Mouse (Mus musculus) CH12.LX (cell line): Measurements from ENCODE around the gene Selenof.

Experiments
- CHD2 ChIP-seq: IDR thresholded peaks from 2 replicates; pipeline ENCODE4 v1.6.1; 2011; ENCODE audit warnings: low read length, improper control_type of control experiment
- CTCF ChIP-seq, 2 experiments: IDR thresholded peaks in 1 of 2; conservative IDR thresholded peaks in 1 of 2; 2 replicates each; pipeline ENCODE4 v1.5.1; 2011 to 2012; ENCODE audit warnings: low read depth in 2 of 2, low read length in 2 of 2, improper control_type of control experiment in 1 of 2, inconsistent platforms in 1 of 2, mild to moderate bottlenecking in 1 of 2, moderate library complexity in 1 of 2
- E2F4 ChIP-seq: IDR thresholded peaks from 2 replicates; pipeline ENCODE4 v1.6.1; 2011; ENCODE audit warnings: low read depth, low read length, improper control_type of control experiment; ENCODE audit not compliant: insufficient replicate concordance
- EP300 ChIP-seq: IDR thresholded peaks from 2 replicates; pipeline ENCODE4 v1.6.1; 2011; ENCODE audit warnings: low read length, improper control_type of control experiment
- IRF4 ChIP-seq: IDR thresholded peaks from 2 replicates; pipeline ENCODE4 v1.6.1; 2014; ENCODE audit warnings: low read depth, mild to moderate bottlenecking, inconsistent platforms, low read length, improper control_type of control experiment
- MAFK ChIP-seq: IDR thresholded peaks from 2 replicates; pipeline ENCODE4 v1.6.1; 2011; ENCODE audit warnings: low read length, improper control_type of control experiment; ENCODE audit not compliant: insufficient replicate concordance
- MAX ChIP-seq: IDR thresholded peaks from 2 replicates; pipeline ENCODE4 v1.6.1; 2011; ENCODE audit warnings: low read length, improper control_type of control experiment
- NELFE ChIP-seq: IDR thresholded peaks from 2 replicates; pipeline ENCODE4 v1.6.1; 2011; ENCODE audit warnings: low read depth, low read length, improper control_type of control experiment
- NRF1 ChIP-seq: IDR thresholded peaks from 2 replicates; pipeline ENCODE4 v1.6.1; 2014; ENCODE audit warnings: low read depth, mild to moderate bottlenecking, inconsistent platforms, low read length, improper control_type of control experiment, moderate library complexity
- POLR2AphosphoS2 ChIP-seq: IDR thresholded peaks from 2 replicates; pipeline ENCODE4 v1.6.1; 2011; ENCODE audit warnings: low read depth, low read length, improper control_type of control experiment
- RAD21 ChIP-seq: IDR thresholded peaks from 2 replicates; pipeline ENCODE4 v1.6.1; 2011; ENCODE audit warnings: low read depth, mild to moderate bottlenecking, low read length, improper control_type of control experiment, moderate library complexity
- SMC3 ChIP-seq: IDR thresholded peaks from 2 replicates; pipeline ENCODE4 v1.6.1; 2011; ENCODE audit warnings: low read depth, low read length, improper control_type of control experiment
- ZNF384 ChIP-seq: IDR thresholded peaks from 2 replicates; pipeline ENCODE4 v1.6.1; 2012; ENCODE audit warnings: low read depth, low read length, improper control_type of control experiment, inconsistent platforms

- no peak for TF ChIP-seq MAX
- TF ChIP-seq ZNF384: no peak
- no peak for TF ChIP-seq EP300
- no peak for TF ChIP-seq NELFE
- no peak for TF ChIP-seq CHD2
- no peak for TF ChIP-seq E2F4
- peak in 1 of 2 experiments; percentile 68; a peak in 2 of 4 replicates for TF ChIP-seq CTCF (conservative IDR thresholded peaks at IDR 0.05 in 1 of 2, IDR thresholded peaks at IDR 0.05 in 1 of 2; ENCODE audit: low read depth in 2 of 2, low read length in 2 of 2)
- TF ChIP-seq MAFK: no peak
- TF ChIP-seq SMC3: peak; percentile 42
- no peak for TF ChIP-seq NRF1
- no peak for TF ChIP-seq POLR2AphosphoS2
- peak; percentile 58 for TF ChIP-seq RAD21
- no peak for TF ChIP-seq IRF4
These were observed 39.1 kb upstream of the Selenof start for GRCm38 (mm10) chr3:144531023-144531422.
